Mouse (Mus musculus) spleen, postnatal 14 days (tissue): ENCODE results near the gene Nxph3.

ENCODE experiments used
- DNase-seq, 2 experiments: peaks; one replicate each; pipeline ENCODE4 v3.0.0; 2021 to 2022; ENCODE audit warnings: low spot score in 2 of 2

Nxph3 gene

GRCm38 (mm10) chr11:95493010-95493409 lies 21.4 kb downstream of the Nxph3 start:
- DNase-seq = no peak

DNA sequence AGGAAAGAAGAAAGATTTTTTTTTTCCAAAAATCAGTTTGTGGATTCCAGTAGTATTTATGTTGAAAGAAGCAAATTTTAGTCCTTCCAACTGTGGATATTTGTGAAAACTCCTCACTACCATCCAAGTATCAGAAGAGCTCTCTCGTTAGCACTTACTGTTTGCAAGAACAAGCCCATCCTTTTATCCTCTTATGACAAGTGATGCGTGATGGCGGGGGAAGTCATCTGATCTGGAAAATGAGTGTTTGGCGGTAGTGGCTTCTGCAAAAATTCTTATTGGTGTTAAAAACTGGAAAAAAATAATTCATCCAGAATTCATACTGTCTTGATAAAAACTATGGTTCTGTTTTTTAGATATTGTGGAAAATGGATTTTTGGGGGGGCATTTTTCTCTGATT lies 22.1 kb downstream of the Nxph3 start:
- no peak for DNase-seq

- no peak for DNase-seq
Measured at GRCm38 (mm10) chr11:95490104-95490503, 24.3 kb downstream of the Nxph3 start.

- no peak for DNase-seq
Measured at GRCm38 (mm10) chr11:95487237-95487636, 27.1 kb downstream of the Nxph3 start.

DNA sequence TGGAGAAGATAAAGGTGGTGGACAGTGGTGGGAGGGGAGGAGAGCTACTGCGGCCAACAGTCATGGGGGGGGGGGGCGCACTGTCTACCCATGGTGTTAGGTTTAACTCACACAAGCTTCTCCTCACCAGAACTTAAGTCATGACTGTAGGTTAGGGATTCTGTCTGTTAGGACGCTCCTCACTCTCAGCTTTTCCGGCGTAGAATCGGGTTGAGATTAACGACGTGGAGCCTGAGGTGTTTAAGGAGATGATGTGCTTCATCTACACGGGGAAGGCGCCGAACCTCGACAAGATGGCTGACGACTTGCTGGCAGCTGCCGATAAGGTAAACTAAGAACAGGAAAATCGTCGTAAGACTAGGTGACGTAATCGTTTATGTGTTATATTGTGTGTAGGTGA lies 28.7 kb downstream of the Nxph3 start:
- no peak for DNase-seq

- DNase-seq = no peak
Measured at GRCm38 (mm10) chr11:95480662-95481061, 33.7 kb downstream of the Nxph3 start.

GRCm38 (mm10) chr11:95479458-95479857 lies 34.9 kb downstream of the Nxph3 start:
- DNase-seq = no peak

- no peak for DNase-seq
Measured at GRCm38 (mm10) chr11:95476323-95476722, 38.0 kb downstream of the Nxph3 start.

DNA sequence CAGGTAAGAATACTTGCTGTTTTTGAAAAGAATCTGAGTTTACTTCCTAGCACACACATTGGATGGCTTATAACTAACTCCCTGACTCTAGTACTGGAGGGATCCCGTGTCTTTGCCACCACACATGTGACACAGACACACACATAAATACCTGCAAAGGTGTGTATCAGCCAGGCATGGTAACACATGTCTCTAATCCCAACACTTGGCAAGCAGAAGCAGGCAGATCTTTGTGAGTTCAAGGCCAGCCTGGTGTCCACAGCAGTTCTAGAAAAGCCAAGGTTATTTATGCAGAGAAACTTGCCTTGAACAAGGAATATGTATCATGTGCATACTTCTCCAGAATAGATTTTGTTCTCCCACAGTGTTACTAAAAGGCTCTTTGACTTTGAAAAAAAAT lies 40.9 kb downstream of the Nxph3 start:
- DNase-seq = no peak

DNA sequence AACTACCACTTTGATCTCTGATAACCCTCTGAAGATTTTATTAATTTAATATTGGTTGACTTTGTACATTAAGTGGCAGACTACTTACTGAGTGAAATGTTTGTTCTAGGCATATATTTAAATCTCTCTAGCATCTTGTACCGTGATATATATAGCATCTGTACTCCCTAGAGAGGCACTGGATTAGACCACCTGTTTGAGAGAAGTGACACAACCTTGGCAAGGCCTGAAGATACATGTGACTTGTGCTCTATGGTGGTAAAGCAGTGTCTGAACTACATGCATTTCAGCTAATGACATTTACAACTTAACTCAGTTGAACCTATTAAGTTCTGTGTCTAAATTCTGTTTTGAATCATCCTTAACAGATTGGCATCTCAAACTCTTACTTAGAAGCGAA lies 41.4 kb downstream of the Nxph3 start:
- no peak for DNase-seq

DNA sequence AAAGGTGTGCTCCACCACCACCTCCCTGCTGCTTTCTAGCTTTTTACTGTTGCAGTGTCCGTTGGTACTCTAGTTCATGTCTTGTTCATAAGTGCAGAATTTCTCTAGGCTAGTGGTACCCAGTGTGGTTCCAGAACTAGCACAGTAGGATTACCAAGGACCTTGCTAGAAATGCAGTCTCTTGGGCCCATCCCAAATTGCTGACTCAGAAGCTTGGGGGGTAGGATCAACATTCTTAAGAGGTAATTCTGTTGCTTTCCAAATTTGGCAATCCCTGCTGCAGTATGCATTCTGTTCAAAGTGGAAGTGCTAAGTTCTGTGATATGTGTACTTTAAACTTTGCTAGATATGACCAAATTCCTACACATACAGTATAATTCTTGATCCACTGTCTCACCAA lies 46.6 kb downstream of the Nxph3 start:
- no peak for DNase-seq

DNA sequence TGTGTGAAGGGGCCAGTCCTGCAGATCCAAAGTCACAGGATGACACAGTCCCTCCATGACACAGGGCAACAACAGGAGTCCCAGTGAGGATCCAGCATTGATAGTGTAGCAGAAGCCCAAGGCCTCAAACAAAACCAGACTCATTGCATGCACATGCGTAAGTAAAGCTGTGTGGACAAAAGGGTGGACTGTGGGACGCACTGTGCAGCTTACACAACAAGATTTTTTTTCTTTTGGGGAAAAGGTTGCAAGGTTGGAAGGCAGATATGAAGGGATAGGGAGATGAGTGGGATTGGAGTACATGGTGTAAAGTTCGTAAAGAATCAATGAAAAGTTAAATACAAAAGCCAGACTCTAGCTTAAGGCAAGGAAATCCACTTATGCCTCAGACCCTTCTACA lies 52.2 kb downstream of the Nxph3 start:
- no peak for DNase-seq

DNA sequence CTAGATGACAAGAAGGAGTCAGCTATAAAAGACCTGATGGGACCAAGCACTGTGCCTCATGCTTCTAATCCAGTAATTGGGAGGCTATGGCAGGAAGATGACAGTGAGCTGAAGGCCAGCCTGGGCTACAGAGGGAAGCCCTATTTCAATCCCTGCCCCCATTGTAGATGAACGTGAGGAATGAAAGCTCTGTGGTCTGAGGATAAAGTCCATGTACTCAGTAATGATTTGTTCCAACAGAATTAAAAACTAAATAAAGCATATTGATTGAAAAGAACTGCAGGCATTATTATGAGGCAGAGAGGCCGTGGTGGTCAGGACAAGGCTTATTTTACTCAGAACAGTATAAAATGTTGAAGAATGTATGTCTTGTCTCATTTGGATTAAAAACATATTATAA lies 53.5 kb downstream of the Nxph3 start:
- no peak for DNase-seq
